Mouse (Mus musculus): Measurements from ENCODE around the gene Lrrc32.

Lrrc32 gene

DNA sequence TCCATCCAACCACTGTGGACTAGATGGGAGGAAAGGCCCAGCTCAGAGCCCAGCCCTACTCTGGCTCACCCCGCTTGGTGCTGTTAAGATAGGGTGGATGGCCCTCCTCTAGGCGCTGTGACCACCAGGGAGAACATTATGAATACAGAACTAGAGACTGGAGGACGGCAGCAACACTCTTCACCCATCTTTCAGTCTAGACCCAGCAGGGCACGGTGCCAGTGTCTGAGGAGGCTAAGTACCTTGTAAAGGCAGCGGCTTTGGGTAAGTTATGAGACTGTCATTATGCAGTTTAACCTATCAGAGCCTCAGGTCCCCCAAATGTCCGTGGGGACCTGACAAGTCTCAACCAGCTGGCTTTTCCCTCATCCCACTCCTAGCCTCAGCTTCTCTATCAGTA, at the start of gene Lrrc32:
Lrrc32 (plus strand) TSS at position 153 of the 400 bp plus-strand sequence.
- DNase-seq (ENCODE audit: low spot score) = no peak

DNA sequence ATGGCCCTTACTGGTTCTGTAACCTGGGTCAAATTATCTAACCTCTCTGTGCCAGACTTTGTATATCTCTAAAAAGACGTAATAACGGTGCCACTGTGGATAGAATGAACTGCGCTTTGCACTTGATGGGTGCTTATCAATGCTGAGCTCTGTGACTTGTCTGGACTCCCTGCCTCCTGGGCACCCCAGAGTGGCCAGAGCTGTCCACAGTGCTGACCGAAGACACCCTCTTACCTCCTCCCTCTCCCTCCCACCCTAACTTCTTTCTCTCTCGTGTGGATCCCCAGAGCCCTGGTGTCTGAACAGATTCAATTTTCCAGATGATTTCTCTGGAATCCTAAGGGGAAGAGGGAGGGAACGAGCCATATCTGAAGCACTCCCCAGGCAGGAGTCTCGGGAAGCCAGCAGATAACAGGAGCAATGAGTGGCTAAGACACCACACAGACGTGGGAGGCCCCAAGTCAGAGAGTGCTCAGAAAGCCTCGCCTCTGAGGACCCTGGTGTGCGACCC, 49.1 kb upstream of the Lrrc32 start, which contains the start of gene Gucy2d:
Gucy2d (plus strand) TSS at position 461 of the 511 bp plus-strand sequence.
- peak; percentile 24 for DNase-seq (ENCODE audit: low spot score)

DNA sequence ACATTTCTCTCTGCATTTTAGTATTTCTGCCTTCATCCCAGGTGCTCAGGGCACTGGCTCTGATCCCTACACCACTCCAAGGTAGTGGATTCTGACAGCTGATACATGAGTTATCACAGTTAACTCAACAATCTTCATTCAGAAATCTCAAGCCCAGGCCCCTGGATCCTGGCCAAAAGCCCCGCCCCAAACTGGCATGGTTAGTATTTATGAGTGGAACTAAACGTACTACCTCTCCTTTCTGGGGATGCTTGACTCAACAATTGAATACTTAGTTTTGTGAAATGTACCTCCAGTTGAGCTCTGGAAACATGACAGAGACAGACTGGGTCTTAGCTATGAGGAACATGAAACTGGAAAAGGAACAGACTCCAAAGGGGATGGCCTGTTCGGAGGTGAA, 42.2 kb upstream of the Lrrc32 start:
- DNase-seq (ENCODE audit: low spot score) = no peak

DNA sequence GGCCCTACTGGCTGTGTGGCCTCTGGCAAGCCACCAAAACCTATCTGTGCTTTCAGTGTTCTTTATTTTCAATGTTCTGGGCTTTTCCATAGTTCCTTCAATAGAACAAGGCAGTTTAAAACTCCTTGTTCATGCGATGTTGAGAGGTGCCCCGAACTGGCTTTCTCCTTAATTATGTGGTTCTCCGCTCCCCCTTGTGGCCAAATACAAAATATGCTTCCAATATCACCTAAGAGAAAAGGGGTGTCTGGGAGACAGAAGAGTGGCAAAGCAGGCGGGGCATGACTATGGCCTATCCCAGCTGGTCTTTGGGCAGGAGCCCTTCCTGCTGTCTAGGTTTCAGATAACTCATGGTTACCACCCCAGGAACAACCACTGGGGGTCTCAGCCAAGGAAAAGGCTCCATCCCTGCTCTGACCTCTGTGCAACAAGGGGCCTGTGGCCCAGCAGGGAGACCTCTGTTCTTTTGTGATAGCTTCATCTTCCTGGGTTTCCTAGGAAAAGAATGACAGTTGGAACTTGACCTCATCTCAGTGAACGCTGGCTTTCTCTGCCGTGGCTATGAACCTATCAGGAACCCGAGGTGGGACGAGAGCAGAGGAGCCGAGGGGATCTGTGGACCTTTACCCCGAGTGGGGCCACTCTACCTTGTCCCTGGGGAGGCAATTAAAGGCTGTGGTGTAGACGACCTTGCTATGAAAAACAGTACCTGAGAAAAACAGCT, 41.3 kb upstream of the Lrrc32 start:
- DNase-seq (ENCODE audit: low spot score) = peak; percentile 74

DNA sequence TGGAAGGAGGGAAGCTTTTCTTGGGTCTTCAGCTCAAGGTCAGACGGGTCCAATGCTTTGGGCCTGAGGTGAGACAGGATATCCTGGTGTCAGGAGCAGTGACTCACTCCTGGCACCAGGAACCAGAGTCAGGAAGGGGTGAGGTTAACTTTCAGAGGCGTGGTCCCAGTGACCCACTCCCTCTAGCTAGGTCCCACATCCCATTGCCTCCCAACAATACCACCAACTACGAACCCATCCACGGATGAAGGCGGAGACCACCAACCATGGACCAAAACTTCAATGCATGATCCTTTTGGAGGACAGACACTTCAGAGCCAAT, 40.8 kb upstream of the Lrrc32 start:
- no peak for DNase-seq (ENCODE audit: low spot score)

DNA sequence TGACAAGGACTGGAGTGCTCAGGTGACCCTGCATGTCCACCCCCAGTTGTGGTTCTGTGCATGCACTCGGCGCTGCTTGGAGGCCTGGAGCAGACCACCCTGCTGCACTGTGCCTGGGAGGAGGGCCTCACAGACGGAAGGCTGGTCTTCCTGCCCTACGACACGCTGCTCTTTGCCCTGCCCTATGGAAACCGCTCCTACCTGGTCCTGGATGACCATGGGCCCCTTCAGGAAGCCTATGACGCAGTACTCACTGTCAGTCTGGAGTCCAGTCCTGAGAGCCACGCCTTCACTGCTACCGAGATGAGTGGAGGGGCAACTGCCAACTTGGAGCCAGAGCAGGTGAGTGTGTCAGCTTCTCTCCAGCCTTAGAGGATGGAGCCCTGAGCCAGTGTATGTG, 39.4 kb upstream of the Lrrc32 start:
- DNase-seq (ENCODE audit: low spot score) = no peak

DNA sequence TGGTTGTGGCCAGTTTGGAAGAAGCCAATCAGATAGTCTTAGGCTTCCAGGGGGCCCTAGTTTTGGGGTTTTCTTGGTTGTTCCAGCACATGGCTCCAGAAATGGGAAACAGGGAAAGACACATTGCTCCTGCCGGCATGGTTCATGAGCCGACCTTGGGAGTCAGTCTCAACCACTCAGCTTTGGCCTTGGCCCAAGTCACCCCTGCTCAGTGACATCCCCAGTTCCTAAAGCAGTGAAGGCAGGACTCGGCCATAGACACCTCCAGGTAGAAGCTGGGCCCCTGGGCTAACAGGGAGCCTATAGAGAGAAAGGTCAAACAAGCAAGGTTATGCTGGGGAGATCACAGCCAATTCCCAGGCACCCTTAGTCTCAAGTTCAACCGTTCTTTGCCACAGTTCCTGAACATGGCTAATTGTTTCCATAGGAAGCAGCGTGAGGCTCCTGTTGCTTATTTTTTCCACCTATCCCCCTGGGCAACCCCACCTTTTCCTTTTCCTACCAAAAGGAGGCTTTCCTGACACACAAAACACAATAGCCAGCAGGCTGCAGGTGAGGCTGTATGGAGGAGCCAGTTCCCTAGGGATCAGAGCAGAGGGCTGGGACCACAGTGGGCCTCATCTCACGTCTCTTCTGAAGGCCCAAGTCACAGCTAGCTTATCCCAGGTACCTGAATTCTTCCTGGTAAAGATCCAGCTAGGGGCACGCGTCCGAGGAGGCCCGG, 34.5 kb upstream of the Lrrc32 start:
- no peak for DNase-seq (ENCODE audit: low spot score)

DNA sequence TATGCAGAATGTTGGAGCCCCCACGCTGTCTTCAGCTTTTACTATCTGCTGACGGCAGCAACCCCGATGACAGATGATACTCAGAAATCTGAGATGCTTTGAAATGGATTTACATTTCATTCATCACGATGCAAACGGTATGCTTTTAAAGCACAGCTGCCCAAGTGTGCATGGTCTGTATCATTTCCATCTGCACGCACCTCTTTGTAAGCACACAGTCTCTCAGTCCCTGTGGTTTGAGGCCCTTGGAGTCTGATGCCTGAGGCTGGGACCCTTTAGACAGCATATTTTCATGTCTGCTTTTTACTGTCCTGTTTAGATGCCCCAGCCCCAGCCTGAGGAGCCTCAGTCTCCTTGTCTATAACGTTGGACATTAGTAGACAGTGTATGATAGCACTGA, 28.8 kb upstream of the Lrrc32 start:
- no peak for DNase-seq (ENCODE audit: low spot score)

DNA sequence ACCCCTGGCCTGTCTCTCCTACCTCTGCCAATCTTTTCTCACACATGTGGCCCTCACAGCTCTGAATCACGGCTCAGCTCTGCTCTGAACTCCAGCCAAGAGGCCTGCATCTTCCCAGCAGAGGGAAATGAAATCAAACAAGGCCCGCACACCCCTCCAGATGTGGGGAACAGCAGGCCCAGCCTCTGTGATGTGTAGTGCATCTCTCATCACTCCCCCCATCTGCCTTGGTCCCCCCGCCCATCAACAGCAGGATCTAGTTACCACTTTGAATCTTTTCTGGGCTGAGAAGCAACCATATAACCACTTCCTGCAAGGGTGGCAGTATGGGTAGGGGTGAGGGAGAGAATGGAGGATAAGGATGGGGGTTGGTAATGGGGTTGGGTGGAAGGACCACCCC, 20.0 kb upstream of the Lrrc32 start:
- DNase-seq (ENCODE audit: low spot score) = no peak

DNA sequence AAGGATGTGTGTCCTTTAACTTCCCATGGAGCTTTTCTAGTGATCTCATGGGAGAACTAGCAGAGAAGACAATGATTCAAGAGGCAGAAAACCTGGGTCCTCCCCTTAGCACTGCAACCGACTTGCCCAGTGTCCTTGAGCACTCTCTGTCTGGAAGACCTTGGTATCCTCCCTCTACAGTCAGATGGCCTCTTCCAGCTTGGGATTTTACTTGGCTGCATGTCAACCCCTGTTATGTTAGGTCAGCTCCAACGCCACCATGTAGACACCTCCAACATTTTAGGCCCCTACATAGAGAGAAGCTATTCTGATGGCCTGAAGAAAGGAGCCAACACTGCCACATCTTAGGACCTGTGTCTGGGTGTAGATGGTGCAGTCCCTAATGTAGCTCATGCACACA, 16.6 kb upstream of the Lrrc32 start:
- no peak for DNase-seq (ENCODE audit: low spot score)

DNA sequence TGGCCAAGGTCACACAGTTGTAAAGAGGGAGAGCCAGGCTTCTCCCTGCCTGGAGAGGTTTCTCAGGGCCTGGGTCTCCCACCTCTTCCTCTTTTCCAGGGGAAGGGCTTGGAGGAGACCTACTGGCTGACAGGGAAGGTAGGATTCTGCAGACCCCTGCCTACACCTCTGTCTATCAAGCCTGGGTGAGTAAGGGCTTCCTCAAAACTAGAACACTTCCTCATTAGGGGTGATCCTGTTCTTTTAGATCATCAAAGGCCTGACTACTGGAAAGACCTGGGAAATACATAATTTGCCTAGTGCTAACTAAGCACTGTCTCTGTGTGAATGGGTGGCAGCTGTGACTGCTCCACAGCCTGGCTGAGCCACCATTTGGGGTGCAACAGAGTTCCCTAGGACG, 14.5 kb upstream of the Lrrc32 start:
- no peak for DNase-seq (ENCODE audit: low spot score)

DNA sequence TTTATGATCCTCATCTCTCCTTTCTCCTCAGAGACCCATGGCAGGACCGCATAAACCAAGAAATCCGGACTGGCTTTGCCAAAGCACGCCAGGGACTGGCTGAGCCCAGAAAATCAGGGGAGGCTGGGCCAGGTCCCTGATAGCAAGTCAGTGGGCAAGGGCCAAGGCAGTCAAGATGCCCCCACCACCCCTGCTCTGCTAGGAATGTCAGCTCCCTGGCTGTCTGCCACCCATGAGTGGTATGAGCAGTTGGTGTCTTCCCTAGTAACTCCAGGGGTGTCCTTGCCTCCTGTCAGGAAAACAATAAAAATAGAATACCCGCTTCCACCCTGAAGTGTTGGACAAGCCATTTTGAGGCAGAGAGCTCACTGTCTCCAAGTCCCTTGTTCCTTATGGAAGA, 11.9 kb upstream of the Lrrc32 start:
- no peak for DNase-seq (ENCODE audit: low spot score)

DNA sequence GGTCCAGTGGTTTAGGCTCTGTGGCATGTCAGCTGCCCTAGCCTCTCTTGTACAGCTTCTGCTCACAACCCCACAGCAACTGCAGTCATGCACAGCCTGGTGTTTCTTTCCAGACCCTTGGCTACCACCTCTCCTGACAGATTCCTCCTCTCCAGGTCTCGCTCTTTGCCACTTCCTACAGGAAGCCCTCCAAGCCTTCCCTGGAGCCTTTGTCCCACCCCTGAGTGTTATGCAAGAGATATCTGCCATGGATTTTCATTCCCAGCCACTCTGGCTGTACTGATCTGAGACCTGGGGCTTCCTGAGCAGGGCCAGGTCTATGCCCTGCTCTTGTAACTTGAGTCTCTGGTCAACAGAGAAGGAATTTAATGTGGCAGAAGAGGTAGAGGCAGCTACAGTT, 8.6 kb upstream of the Lrrc32 start:
- DNase-seq (ENCODE audit: low spot score) = no peak

DNA sequence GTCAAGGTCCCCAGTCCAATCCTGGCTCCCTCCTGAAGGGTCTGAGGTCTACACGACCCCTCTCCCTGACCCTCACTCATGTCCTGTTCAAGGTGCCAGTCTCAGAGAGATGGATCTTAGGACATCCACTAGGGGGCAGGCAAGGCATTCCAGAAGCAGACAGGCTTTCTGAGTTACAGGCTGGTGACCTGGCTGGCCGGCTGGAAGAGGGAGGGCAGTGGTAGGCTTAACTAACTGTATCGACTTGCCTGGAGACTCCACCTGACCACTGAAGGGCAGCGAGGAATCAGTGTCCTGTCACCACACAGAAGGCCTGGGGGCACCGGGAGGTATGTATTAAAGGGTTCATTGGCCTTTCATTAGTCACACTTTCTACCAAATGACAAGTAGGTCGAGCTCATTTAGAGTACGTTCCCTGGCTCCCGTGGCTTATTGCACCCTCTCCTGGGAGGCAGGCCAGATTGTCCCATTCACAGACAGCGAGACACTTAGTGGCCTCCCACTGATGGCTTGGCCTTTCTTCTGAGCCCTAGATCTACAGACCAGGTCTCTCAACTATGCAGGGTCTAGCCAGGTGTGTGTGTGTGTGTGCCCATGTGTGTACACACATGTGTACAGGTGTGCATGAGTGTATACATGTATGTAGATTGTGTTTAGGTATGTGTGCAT, 7.9 kb upstream of the Lrrc32 start:
- DNase-seq (ENCODE audit: low spot score) = peak; percentile 93

DNA sequence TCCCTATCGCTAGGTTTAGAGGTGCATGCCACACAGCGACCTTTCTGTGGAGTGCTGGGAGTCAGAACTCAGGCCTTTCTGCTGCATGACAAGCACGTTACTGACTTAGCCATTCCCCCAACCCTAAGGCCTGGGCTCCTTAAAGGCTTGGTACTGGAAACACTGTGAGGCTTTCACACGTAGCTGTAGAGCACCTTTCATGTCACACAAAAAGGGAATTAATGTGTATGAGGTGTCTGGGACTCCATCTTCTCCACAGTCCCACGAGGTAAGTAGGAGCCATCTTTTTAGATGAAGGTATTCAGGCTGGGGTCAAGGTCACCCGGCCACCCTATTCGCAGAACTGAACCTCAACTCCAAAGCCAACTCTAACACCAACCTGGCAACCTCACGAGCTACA, 7.2 kb upstream of the Lrrc32 start:
- DNase-seq (ENCODE audit: low spot score) = no peak

DNA sequence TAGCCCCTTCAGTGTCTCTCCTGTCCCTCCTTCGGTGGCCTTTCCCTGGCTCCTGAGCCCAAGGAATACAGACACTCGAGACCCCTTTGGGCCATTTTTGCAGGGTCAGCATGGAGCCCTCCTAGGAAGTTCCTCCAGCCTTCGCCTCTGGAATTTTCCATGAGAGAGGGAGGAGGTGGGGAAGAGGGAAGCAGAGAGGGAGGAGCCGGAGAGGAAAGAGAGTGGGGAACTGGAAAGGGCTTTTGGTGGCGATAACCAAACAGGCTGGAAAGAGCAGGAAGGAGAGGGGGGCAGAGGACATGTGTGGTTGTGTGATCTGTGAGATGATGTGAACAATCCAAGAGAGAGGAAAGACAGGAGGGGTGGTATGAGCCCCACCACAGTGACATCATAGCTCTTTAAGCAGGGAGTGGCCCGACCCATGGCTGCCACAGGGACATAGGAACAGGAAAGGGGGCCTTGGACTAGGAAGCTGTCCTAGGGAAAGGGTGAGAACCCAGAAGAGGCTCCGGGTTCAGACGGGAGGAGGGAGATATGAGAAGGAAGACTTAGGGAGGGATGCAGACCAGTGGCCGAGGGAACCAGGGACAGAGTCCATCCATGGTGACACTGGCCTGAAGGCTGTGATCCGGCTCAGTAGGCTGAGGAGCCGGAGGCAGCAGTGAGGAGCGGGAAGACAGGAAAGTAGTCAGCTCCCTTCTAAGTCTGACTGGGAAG, 6.4 kb upstream of the Lrrc32 start:
- no peak for DNase-seq (ENCODE audit: low spot score)

DNA sequence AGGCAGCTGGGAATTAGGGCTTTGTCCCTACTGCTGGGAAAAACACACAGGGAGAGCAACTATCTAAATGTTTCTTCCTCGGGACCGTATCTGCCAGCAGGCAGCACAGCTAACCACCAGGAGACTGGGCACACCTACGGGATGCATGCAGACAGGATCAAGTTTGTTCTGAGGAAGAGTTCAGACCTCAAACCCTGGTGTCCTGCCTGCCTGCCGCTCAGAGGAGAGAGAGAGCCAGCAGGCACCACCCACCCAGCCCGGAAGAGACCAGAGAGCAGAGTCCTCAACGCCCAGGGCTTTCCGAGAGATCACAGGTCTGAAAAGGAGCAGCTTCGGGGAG, 5.8 kb upstream of the Lrrc32 start:
- DNase-seq (ENCODE audit: low spot score) = no peak

DNA sequence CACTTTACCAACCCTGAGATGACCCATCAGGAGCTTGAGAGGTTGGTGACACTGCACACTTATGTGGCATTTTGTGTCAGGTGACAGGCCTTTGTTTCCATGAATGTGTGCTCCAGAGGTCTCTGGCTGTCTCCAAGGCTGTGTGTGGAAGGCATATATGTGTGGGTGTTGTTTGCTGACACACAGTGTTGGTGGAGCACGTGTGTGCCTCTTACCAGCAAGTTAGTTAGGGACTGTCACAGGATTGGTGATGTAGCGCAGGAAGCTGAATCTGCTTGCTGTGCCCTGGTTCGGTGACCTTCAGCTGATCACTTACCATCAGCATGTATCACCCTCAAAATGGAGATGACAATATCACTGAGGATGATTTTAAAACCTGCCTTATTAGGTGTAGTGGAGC, 4.2 kb upstream of the Lrrc32 start:
- DNase-seq (ENCODE audit: low spot score) = no peak

DNA sequence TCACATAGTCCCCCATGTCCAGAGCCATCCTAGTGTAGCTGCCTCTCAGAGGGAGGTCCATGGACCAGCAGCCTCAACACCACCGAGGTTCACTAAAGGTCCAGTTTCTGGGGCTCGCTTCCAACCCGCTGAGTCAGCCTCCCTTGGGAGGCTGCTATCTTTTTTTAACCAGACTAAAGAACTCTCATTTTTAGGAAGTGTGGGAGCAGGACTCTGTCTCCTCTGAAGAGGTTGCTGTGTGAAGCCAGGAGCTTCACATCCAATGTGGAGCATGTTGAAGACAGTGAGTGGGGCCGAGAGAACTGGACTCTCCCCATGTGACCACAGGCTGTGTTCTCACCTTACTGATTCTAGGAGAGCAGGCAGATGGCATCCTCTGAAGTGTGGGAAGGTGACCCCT, 3.6 kb upstream of the Lrrc32 start:
- DNase-seq (ENCODE audit: low spot score) = no peak

DNA sequence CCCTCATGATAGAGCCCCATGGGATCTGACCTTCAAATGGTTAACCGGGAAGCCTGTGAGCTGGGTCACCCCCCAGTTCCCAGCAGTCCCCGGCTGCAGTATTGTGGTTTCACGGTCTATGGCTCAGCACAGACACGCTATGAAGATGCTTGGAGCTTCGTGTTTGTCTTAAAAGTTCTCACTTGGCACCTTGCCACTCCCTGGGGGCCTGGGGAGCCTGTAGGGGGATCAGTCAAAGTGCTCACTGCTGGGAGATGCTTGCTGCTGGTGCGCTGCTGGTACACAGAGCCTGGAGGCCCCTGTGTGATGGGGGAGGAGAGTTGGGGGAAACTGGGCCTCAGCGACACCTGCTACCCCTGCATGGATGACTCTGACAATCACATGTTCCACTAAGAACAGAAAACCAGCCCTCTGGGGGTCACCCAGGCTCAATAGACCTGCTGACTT, 2.6 kb upstream of the Lrrc32 start:
- no peak for DNase-seq (ENCODE audit: low spot score)

DNA sequence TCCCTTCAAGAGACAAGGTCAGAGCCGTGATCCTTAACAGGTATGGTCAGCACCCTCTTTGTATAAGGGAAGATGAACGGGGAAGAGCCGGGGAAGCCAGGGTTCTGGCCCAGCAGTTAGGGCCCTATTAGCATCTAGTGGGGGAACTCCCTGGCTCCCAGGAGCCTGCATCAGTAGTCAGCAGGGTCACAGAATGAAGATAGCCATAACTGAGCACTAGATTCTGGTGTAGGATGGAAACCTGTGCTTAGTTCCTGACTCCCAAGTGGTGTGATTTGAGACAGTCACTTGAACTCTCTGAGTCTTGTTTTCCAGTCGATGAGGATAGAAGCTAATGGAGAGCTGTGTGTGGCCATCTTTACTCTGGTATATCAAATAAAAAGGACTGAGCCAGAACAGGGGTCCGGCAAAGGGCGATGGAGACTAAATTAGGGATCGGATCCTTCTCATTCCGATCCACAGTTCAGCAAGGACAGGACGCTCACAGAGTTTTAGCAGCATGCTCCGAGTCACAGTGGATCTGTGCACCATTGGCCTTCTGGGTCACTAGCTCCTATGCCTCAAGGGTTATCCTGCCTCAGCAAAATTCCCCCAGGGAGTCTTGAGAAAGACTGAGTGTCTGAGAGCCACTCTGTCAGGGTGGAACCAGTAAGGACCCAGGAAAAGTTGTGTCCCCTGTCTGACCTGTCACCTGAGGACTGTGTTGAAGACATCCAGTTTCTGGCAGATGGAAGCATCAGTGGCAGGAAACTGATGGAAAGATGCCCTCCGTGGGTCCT, 1.7 kb upstream of the Lrrc32 start:
- no peak for DNase-seq (ENCODE audit: low spot score)
